10 mouse cellular contexts compared by ENCODE assay signal in genomic region chr1:162938696-162939351, GRCm38 (mm10). TPM values are rescaled to one million over a fixed set of nuclear protein-coding genes. Genes with fewer than 3 reads are reported as not detected.
A peak's percentile ranks its signal among the peaks of the same experiment; 100 is the strongest.
DNase-seq lines count a peak whose midpoint lies in the region; ATAC-seq and TF ChIP-seq lines count a peak whose summit lies in the region.
"Had no signal": no experiment of that assay in that cellular context is flagged by ENCODE, and none has a peak within 500 bp of the region (broad histone marks: within the 10 kb centered on the region; RNA-seq: fewer than 3 reads in every experiment).

No protein-coding gene starts in this region.

- no peaks in the 10 kb centered on the region for H3K4me1 ChIP-seq in heart, embryonic 16.5 days (ENCODE audit: control insufficient read depth, insufficient read depth, low read length)
- no peaks in the 10 kb centered on the region for H3K4me1 ChIP-seq in stomach, postnatal 0 days (replicated peaks; ENCODE audit: control insufficient read depth, insufficient read depth)
- H3K4me1 ChIP-seq: embryonic facial prominence, embryonic 13.5 days; liver, embryonic 13.5 days had no signal

- no peak overlapping the region for H3K9ac ChIP-seq in heart, embryonic 16.5 days (ENCODE audit: low read length)
- H3K9ac ChIP-seq in stomach, postnatal 0 days (ENCODE audit: low read length), result no peak overlapping the region
- H3K9ac ChIP-seq: embryonic facial prominence, embryonic 13.5 days; liver, embryonic 13.5 days had no signal

- peak; percentile 85 for ATAC-seq in heart, embryonic 16.5 days (replicated peaks; ENCODE audit: extremely low read depth, insufficient read depth, low FRiP score)
- ATAC-seq in stomach, postnatal 0 days (ENCODE audit: low FRiP score, low TSS enrichment), result peak; percentile 85; the same call in 1 of the 2 replicates

- H3K27me3 ChIP-seq in heart, embryonic 16.5 days (ENCODE audit: control insufficient read depth, insufficient read depth, low read length), result no peaks in the 10 kb centered on the region
- H3K27me3 ChIP-seq in stomach, postnatal 0 days (ENCODE audit: control insufficient read depth, insufficient read depth, low read length), result no peaks in the 10 kb centered on the region
- H3K27me3 ChIP-seq: embryonic facial prominence, embryonic 13.5 days; liver, embryonic 13.5 days had no signal

- no peak for TF ChIP-seq EP300 in stomach, postnatal 0 days (optimal IDR thresholded peaks at IDR 0.05)

- peak; percentile 30 to 36 for DNase-seq in lung, adult 18-20 months
- DNase-seq in lung, postnatal 14 days, result no peak
- peak; percentile 52 to 55 for DNase-seq in kidney, postnatal 36 days
- no peak for DNase-seq in stomach, postnatal 0 days (ENCODE audit: low spot score)
- DNase-seq in layer of hippocampus, adult 9-10 months (ENCODE audit: low spot score), result no peak
- no peak for DNase-seq in spleen, adult 18-20 months
- DNase-seq: liver, embryonic 13.5 days; right cerebral cortex, postnatal 25 days had no signal

- H3K4me2 ChIP-seq in heart, embryonic 16.5 days (ENCODE audit: low read depth, low read length), result no peak overlapping the region
- H3K4me2 ChIP-seq in stomach, postnatal 0 days (replicated peaks; ENCODE audit: low read depth), result no peak overlapping the region
- H3K4me2 ChIP-seq: embryonic facial prominence, embryonic 13.5 days; liver, embryonic 13.5 days had no signal

- H3K9me3 ChIP-seq in heart, embryonic 16.5 days (replicated peaks; ENCODE audit: control insufficient read depth, low read length), result no peaks in the 10 kb centered on the region
- no peaks in the 10 kb centered on the region for H3K9me3 ChIP-seq in stomach, postnatal 0 days (ENCODE audit: control insufficient read depth, low read length)
- H3K9me3 ChIP-seq: embryonic facial prominence, embryonic 13.5 days; liver, embryonic 13.5 days had no signal

- H3K36me3 ChIP-seq in heart, embryonic 16.5 days (ENCODE audit: control insufficient read depth, insufficient read depth), result no peaks in the 10 kb centered on the region
- no peaks in the 10 kb centered on the region for H3K36me3 ChIP-seq in stomach, postnatal 0 days (ENCODE audit: control insufficient read depth, insufficient read depth, low read length)
- H3K36me3 ChIP-seq: embryonic facial prominence, embryonic 13.5 days; liver, embryonic 13.5 days had no signal

- TF ChIP-seq CTCF in stomach, postnatal 0 days (IDR thresholded peaks at IDR 0.05; ENCODE audit: low read depth), result no peak

- H3K4me3 ChIP-seq in heart, embryonic 16.5 days (ENCODE audit: low read length), result no peak overlapping the region
- H3K4me3 ChIP-seq in stomach, postnatal 0 days (ENCODE audit: low read depth, low read length), result no peak overlapping the region
- H3K4me3 ChIP-seq: embryonic facial prominence, embryonic 13.5 days; liver, embryonic 13.5 days had no signal

- peak overlapping the region; percentile 19; the same call in 1 of the 2 replicates for H3K27ac ChIP-seq in heart, embryonic 16.5 days (ENCODE audit: low read length)
- peak overlapping the region; percentile 61; the same call in 1 of the 2 replicates for H3K27ac ChIP-seq in stomach, postnatal 0 days (replicated peaks)
- H3K27ac ChIP-seq: embryonic facial prominence, embryonic 13.5 days; liver, embryonic 13.5 days had no signal

- WGBS in heart, embryonic 16.5 days, result 63% methylated on average over 4 of the region's 4 CpGs
- 59% methylated on average over 4 of the region's 4 CpGs for WGBS in stomach, postnatal 0 days

RNA-seq across cellular contexts. Expression of gene Fmo6, which starts 1.5 kb away (rescaled TPM):
- polyA plus RNA-seq in heart, embryonic 16.5 days (2015; fragmentation: Nextera tagmentation; extraction: Ambion mirVana), result 0.07 TPM in 1 of 2 replicates, not detected in the other
- 0.08 TPM in 1 of 2 replicates, not detected in the other for polyA plus RNA-seq in stomach, postnatal 0 days (2015; fragmentation: Nextera tagmentation; extraction: Ambion mirVana)
- polyA plus RNA-seq: liver, embryonic 13.5 days had no signal

RNA-seq across cellular contexts. Expression of gene Fmo2, which starts 40.3 kb away (rescaled TPM):
- 6.4 and 9.9 TPM in 2 replicates for polyA plus RNA-seq in heart, embryonic 16.5 days (2015; fragmentation: Nextera tagmentation; extraction: Ambion mirVana)
- 16.4 and 17.7 TPM in 2 replicates for polyA plus RNA-seq in stomach, postnatal 0 days (2015; fragmentation: Nextera tagmentation; extraction: Ambion mirVana)

RNA-seq across cellular contexts. Expression of gene Fmo3, which starts 45.5 kb away (rescaled TPM):
- 0.11 TPM in 1 of 2 replicates, not detected in the other for polyA plus RNA-seq in heart, embryonic 16.5 days (2015; fragmentation: Nextera tagmentation; extraction: Ambion mirVana)
- 0.06 and 0.10 TPM in 2 replicates for polyA plus RNA-seq in stomach, postnatal 0 days (2015; fragmentation: Nextera tagmentation; extraction: Ambion mirVana)
- polyA plus RNA-seq: embryonic facial prominence, embryonic 13.5 days; liver, embryonic 13.5 days had no signal

Comparison
In these comparisons a context has a peak if more than half of its experiments do, and no peak if none do; other contexts are left out.
1. DNase-seq: peak in lung, adult 18-20 months (2 of 2) and kidney, postnatal 36 days (2 of 2); none in lung, postnatal 14 days (single experiment), stomach, postnatal 0 days (single experiment), layer of hippocampus, adult 9-10 months (single experiment) and spleen, adult 18-20 months (0 of 2).